Mouse (Mus musculus): ENCODE data around the gene Tnfrsf13b. TPM values are rescaled to one million over a fixed set of nuclear protein-coding genes. Genes with fewer than 3 reads are reported as not detected.
A peak's percentile ranks its signal among the peaks of the same experiment; 100 is the strongest.

Tnfrsf13b gene
- total RNA-seq, 2 experiments from 2014 or later: 1.2 to 1.4 TPM

GRCm38 (mm10) chr11:61132943-61133342, 6.4 kb downstream of the Tnfrsf13b start:
- intact Hi-C loops (cut with DNase I): no loop called here

GRCm38 (mm10) chr11:61141693-61142092, 15.1 kb downstream of the Tnfrsf13b start:
- Histone ChIP-seq H3K27ac (no peak overlapping the region), H3K4me3 (no peak overlapping the region)
- TF ChIP-seq CTCF (IDR thresholded peaks at IDR 0.05): no peak
- intact Hi-C loops (cut with DNase I): loop anchor here (5.0 kb wide), 1 partner anchor 34 kb away; no protein-coding TSS in a partner anchor
- no peak for DNase-seq (ENCODE audit: extremely low spot score in 1 of 2, low spot score in 2 of 2)

More at GRCm38 (mm10) chr11:61132943-61133342, 6.4 kb downstream of the Tnfrsf13b start:
- Histone ChIP-seq H3K4me3 (no peak overlapping the region), H3K27ac (no peak overlapping the region)
- TF ChIP-seq CTCF (IDR thresholded peaks at IDR 0.05): no peak
- DNase-seq (ENCODE audit: extremely low spot score in 1 of 2, low spot score in 2 of 2): no peak

GRCm38 (mm10) chr11:61142262-61142661, 15.7 kb downstream of the Tnfrsf13b start:
- DNase-seq (ENCODE audit: extremely low spot score in 1 of 2, low spot score in 2 of 2): no peak
- no peak for TF ChIP-seq CTCF (IDR thresholded peaks at IDR 0.05)
- no peak overlapping the region for H3K27ac ChIP-seq
- intact Hi-C loops (cut with DNase I): loop anchor here (5.0 kb wide), 1 partner anchor 35 kb away; no protein-coding TSS in a partner anchor
- H3K4me3 ChIP-seq: no peak overlapping the region

GRCm38 (mm10) chr11:61142941-61143530, 16.5 kb downstream of the Tnfrsf13b start:
- no peak overlapping the region for H3K27ac ChIP-seq

GRCm38 (mm10) chr11:61143564-61144469, 17.3 kb downstream of the Tnfrsf13b start:
- TF ChIP-seq CTCF (IDR thresholded peaks at IDR 0.05): peak; percentile 30
- DNase-seq (ENCODE audit: extremely low spot score in 1 of 2, low spot score in 2 of 2): no peak
- Histone ChIP-seq H3K4me3 (no peak overlapping the region), H3K27ac (no peak overlapping the region)
- intact Hi-C loops (cut with DNase I): loop anchor here (5.0 kb wide), 1 partner anchor 37 kb away; no protein-coding TSS in a partner anchor

More at GRCm38 (mm10) chr11:61142941-61143530, 16.5 kb downstream of the Tnfrsf13b start:
- intact Hi-C loops (cut with DNase I): loop anchor here (5.0 kb wide), 1 partner anchor 36 kb away; no protein-coding TSS in a partner anchor
- no peak overlapping the region for H3K4me3 ChIP-seq
- no peak for TF ChIP-seq CTCF (IDR thresholded peaks at IDR 0.05)
- no peak for DNase-seq (ENCODE audit: extremely low spot score in 1 of 2, low spot score in 2 of 2)

GRCm38 (mm10) chr11:61145551-61145950, 19.0 kb downstream of the Tnfrsf13b start:
- no peak for DNase-seq (ENCODE audit: extremely low spot score in 1 of 2, low spot score in 2 of 2)
- Histone ChIP-seq H3K27ac (no peak overlapping the region), H3K4me3 (no peak overlapping the region)
- no peak for TF ChIP-seq CTCF (IDR thresholded peaks at IDR 0.05)
- intact Hi-C loops (cut with DNase I): no loop called here

- peak; percentile 21 for TF ChIP-seq CTCF (IDR thresholded peaks at IDR 0.05)
- intact Hi-C loops (cut with DNase I): no loop called here
- Histone ChIP-seq H3K4me3 (peak overlapping the region; percentile 41), H3K27ac (no peak overlapping the region)
- no peak for DNase-seq (ENCODE audit: extremely low spot score in 1 of 2, low spot score in 2 of 2)
Measured at GRCm38 (mm10) chr11:61146645-61147299, 20.2 kb downstream of the Tnfrsf13b start.

- peak overlapping the region; percentile 41 for H3K4me3 ChIP-seq
- H3K27ac ChIP-seq: no peak overlapping the region
- peak; percentile 46 to 53 for DNase-seq (ENCODE audit: extremely low spot score in 1 of 2, low spot score in 2 of 2)
- peak; percentile 29; the same call in 1 of the 2 replicates for TF ChIP-seq CTCF (IDR thresholded peaks at IDR 0.05)
- intact Hi-C loops (cut with DNase I): no loop called here
Measured at GRCm38 (mm10) chr11:61147300-61147683, 20.7 kb downstream of the Tnfrsf13b start.

GRCm38 (mm10) chr11:61150233-61151001, 23.9 kb downstream of the Tnfrsf13b start:
- H3K27ac ChIP-seq: peak overlapping the region; percentile 20; the same call in 1 of the 2 replicates
- H3K4me3 ChIP-seq: no peak overlapping the region
- TF ChIP-seq CTCF (IDR thresholded peaks at IDR 0.05): no peak
- intact Hi-C loops (cut with DNase I): no loop called here
- DNase-seq (ENCODE audit: extremely low spot score in 1 of 2, low spot score in 2 of 2): no peak

- peak; percentile 42 for TF ChIP-seq CTCF (IDR thresholded peaks at IDR 0.05)
- Histone ChIP-seq H3K4me3 (no peak overlapping the region), H3K27ac (no peak overlapping the region)
- intact Hi-C loops (cut with DNase I): no loop called here
- peak in 1 of 2 experiments; percentile 34 for DNase-seq (ENCODE audit: extremely low spot score in 1 of 2, low spot score in 2 of 2)
Measured at GRCm38 (mm10) chr11:61155727-61156126, 29.2 kb downstream of the Tnfrsf13b start.

GRCm38 (mm10) chr11:61158141-61158540, 31.6 kb downstream of the Tnfrsf13b start:
- no peak for TF ChIP-seq CTCF (IDR thresholded peaks at IDR 0.05)
- Histone ChIP-seq H3K4me3 (no peak overlapping the region), H3K27ac (no peak overlapping the region)
- intact Hi-C loops (cut with DNase I): no loop called here
- DNase-seq (ENCODE audit: extremely low spot score in 1 of 2, low spot score in 2 of 2): no peak
